Mouse (Mus musculus): Measurements from ENCODE around the gene Cabp2.

GRCm38 (mm10) chr19:4045966-4046865 is 35.2 kb upstream of the Cabp2 start, which contains the start of gene Gstp2:
- peak; percentile 8; the same call in 1 of the 2 replicates for TF ChIP-seq CTCF (IDR thresholded peaks at IDR 0.05; ENCODE audit: borderline replicate concordance, insufficient read depth, low read length)
- no peak for TF ChIP-seq POLR2A (IDR thresholded peaks at IDR 0.05; ENCODE audit: low read depth, low read length)
